ENCODE assay signal across 22 mouse cellular contexts in the genomic region with DNA sequence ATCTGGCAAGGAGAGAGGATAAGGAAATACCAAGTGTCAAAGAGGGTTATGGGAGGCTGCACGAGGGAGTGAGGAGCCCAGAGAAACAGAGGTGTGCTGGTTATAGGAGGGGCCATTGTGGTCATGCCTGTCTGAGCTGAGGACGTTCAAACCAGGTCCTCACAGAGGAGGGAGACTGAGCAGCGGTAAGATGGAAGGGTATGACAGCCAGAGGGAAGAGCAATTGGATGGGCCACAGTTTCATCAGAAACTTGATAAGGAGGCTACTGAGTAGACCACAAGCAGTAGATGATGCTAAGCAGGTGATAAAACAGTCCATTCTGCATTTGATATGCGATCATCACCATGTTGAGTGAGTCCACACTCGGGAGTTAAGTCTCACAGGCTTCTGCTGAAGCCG.
A peak's percentile ranks its signal among the peaks of the same experiment; 100 is the strongest.
DNase-seq lines count a peak whose midpoint lies in the region; ATAC-seq lines count a peak whose summit lies in the region.
"Had no signal": no experiment of that assay in that cellular context is flagged by ENCODE, and none has a peak within 500 bp of the region (broad histone marks: within the 10 kb centered on the region; RNA-seq: fewer than 3 reads in every experiment).

No protein-coding gene starts in this region.

- H3K27ac ChIP-seq in kidney, embryonic 14.5 days (ENCODE audit: low read depth, low read length): no peak overlapping the region
- no peak overlapping the region for H3K27ac ChIP-seq in kidney, embryonic 16.5 days (ENCODE audit: low read length)
- H3K27ac ChIP-seq: embryonic facial prominence, embryonic 12.5 days; forebrain, embryonic 13.5 days; forebrain, embryonic 15.5 days had no signal

- H3K9me3 ChIP-seq in kidney, embryonic 14.5 days (ENCODE audit: control insufficient read depth, low read length): no peaks in the 10 kb centered on the region
- no peaks in the 10 kb centered on the region for H3K9me3 ChIP-seq in kidney, embryonic 16.5 days (ENCODE audit: low read length)
- H3K9me3 ChIP-seq: embryonic facial prominence, embryonic 10.5 days; embryonic facial prominence, embryonic 12.5 days; forebrain, embryonic 13.5 days; forebrain, embryonic 15.5 days; G1E had no signal

- no peak overlapping the region for H3K4me3 ChIP-seq in kidney, embryonic 14.5 days (ENCODE audit: low read length)
- H3K4me3 ChIP-seq in kidney, embryonic 16.5 days (ENCODE audit: low read length): no peak overlapping the region
- H3K4me3 ChIP-seq: embryonic facial prominence, embryonic 10.5 days; embryonic facial prominence, embryonic 12.5 days; forebrain, embryonic 13.5 days; forebrain, embryonic 15.5 days had no signal

- H3K4me2 ChIP-seq in kidney, embryonic 14.5 days (replicated peaks; ENCODE audit: low read depth, low read length): no peak overlapping the region
- H3K4me2 ChIP-seq in kidney, embryonic 16.5 days (replicated peaks; ENCODE audit: low read depth, low read length): no peak overlapping the region
- H3K4me2 ChIP-seq: embryonic facial prominence, embryonic 12.5 days; forebrain, embryonic 13.5 days; forebrain, embryonic 15.5 days had no signal

- no peak overlapping the region for H3K9ac ChIP-seq in kidney, embryonic 14.5 days (ENCODE audit: low read depth, low read length)
- H3K9ac ChIP-seq in kidney, embryonic 16.5 days (replicated peaks; ENCODE audit: low read length): no peak overlapping the region
- H3K9ac ChIP-seq: embryonic facial prominence, embryonic 12.5 days; forebrain, embryonic 13.5 days; forebrain, embryonic 15.5 days; forebrain, postnatal 0 days had no signal

- 47% methylated on average over 6 of the region's 6 CpGs for WGBS in kidney, embryonic 14.5 days
- WGBS in kidney, embryonic 16.5 days: 47% methylated on average over 6 of the region's 6 CpGs

- DNase-seq in kidney, adult 18-20 months: no peak
- no peak for DNase-seq in kidney, adult 8-10 months
- no peak for DNase-seq in cerebellum, postnatal 14 days
- DNase-seq: adrenal gland, adult 2 months; adrenal gland, postnatal 10 days; adrenal gland, postnatal 25 days; cerebellum, adult 11 months; cerebellum, adult 18-20 months; cerebellum, adult 8-10 months; cerebellum, adult 9-11 months; cerebellum, postnatal 25 days; forebrain, postnatal 0 days had no signal

- H3K4me1 ChIP-seq in kidney, embryonic 14.5 days (ENCODE audit: control insufficient read depth, insufficient read depth, low read length): peaks cover 19% of the 10 kb centered on the region
- peaks cover 40% of the 10 kb centered on the region for H3K4me1 ChIP-seq in kidney, embryonic 16.5 days (ENCODE audit: insufficient read depth, low read length)
- H3K4me1 ChIP-seq: forebrain, embryonic 13.5 days had no signal

- no peaks in the 10 kb centered on the region for H3K36me3 ChIP-seq in kidney, embryonic 14.5 days (ENCODE audit: control insufficient read depth, insufficient read depth, low read length)
- H3K36me3 ChIP-seq in kidney, embryonic 16.5 days (ENCODE audit: insufficient read depth, low read length): no peaks in the 10 kb centered on the region
- H3K36me3 ChIP-seq: embryonic facial prominence, embryonic 10.5 days; embryonic facial prominence, embryonic 12.5 days; forebrain, embryonic 15.5 days had no signal

- ATAC-seq in kidney, embryonic 14.5 days (ENCODE audit: low FRiP score, low TSS enrichment): peak; percentile 29; the same call in 1 of the 2 replicates
- peak; percentile 47; the same call in 1 of the 2 replicates for ATAC-seq in kidney, embryonic 16.5 days (ENCODE audit: low FRiP score, low TSS enrichment)
- peak; percentile 15; the same call in 1 of the 2 replicates for ATAC-seq in megakaryocyte progenitor cell, adult 5-6 weeks (replicated peaks; ENCODE audit: poor library complexity)
- ATAC-seq in CD4-positive, CD25-positive, alpha-beta regulatory T cell, adult 4 months: no peak
- ATAC-seq: forebrain, embryonic 13.5 days; forebrain, embryonic 15.5 days; forebrain, postnatal 0 days had no signal

- no peaks in the 10 kb centered on the region for H3K27me3 ChIP-seq in kidney, embryonic 14.5 days (ENCODE audit: control insufficient read depth, insufficient read depth, low read length)
- no peaks in the 10 kb centered on the region for H3K27me3 ChIP-seq in kidney, embryonic 16.5 days (ENCODE audit: insufficient read depth, low read length)
- H3K27me3 ChIP-seq: CH12.LX; embryonic facial prominence, embryonic 12.5 days; forebrain, embryonic 13.5 days; forebrain, embryonic 15.5 days had no signal
